Mouse (Mus musculus): Measurements from ENCODE around the gene Ano3. TPM values are rescaled to one million over a fixed set of nuclear protein-coding genes. Genes with fewer than 3 reads are reported as not detected.

Ano3 gene
- polyA plus RNA-seq, 1 experiment from 2014 or later: 0.21 TPM

GRCm38 (mm10) chr2:110863376-110863775 is 87.3 kb downstream of the Ano3 start:
- Histone ChIP-seq H3K36me3 (ENCODE audit: control insufficient read depth, insufficient read depth, low read length) (no peaks in the 10 kb centered on the region), H3K27ac (ENCODE audit: low read length) (no peak overlapping the region), H3K9ac (ENCODE audit: low read length) (no peak overlapping the region), H3K4me3 (replicated peaks; ENCODE audit: low read length) (no peak overlapping the region), H3K4me2 (ENCODE audit: low read depth, low read length) (no peak overlapping the region), H3K9me3 (replicated peaks; ENCODE audit: control insufficient read depth, low read length) (no peaks in the 10 kb centered on the region), H3K4me1 (ENCODE audit: control insufficient read depth, insufficient read depth, low read length) (no peaks in the 10 kb centered on the region), H3K27me3 (ENCODE audit: control insufficient read depth, insufficient read depth, low read length) (no peaks in the 10 kb centered on the region)
- ATAC-seq (ENCODE audit: insufficient read depth, low FRiP score): no peak
- WGBS: 90% methylated on average over 4 of the region's 4 CpGs

GRCm38 (mm10) chr2:110839559-110840243 is 111.0 kb downstream of the Ano3 start:
- no peaks in the 10 kb centered on the region for H3K36me3 ChIP-seq (ENCODE audit: control insufficient read depth, insufficient read depth, low read length)
- H3K27ac ChIP-seq (ENCODE audit: low read length): no peak overlapping the region
- H3K4me3 ChIP-seq (replicated peaks; ENCODE audit: low read length): no peak overlapping the region
- ATAC-seq (ENCODE audit: insufficient read depth, low FRiP score): no peak
- no peak overlapping the region for H3K9ac ChIP-seq (ENCODE audit: low read length)
- no peaks in the 10 kb centered on the region for H3K27me3 ChIP-seq (ENCODE audit: control insufficient read depth, insufficient read depth, low read length)
- H3K9me3 ChIP-seq (replicated peaks; ENCODE audit: control insufficient read depth, low read length): no peaks in the 10 kb centered on the region
- H3K4me2 ChIP-seq (ENCODE audit: low read depth, low read length): no peak overlapping the region
- 44% methylated on average over 7 of the region's 7 CpGs for WGBS
- no peaks in the 10 kb centered on the region for H3K4me1 ChIP-seq (ENCODE audit: control insufficient read depth, insufficient read depth, low read length)

GRCm38 (mm10) chr2:110816189-110816588 is 134.5 kb downstream of the Ano3 start:
- Histone ChIP-seq H3K36me3 (ENCODE audit: control insufficient read depth, insufficient read depth, low read length) (no peaks in the 10 kb centered on the region), H3K9me3 (replicated peaks; ENCODE audit: control insufficient read depth, low read length) (no peaks in the 10 kb centered on the region), H3K9ac (ENCODE audit: low read length) (no peak overlapping the region), H3K4me1 (ENCODE audit: control insufficient read depth, insufficient read depth, low read length) (no peaks in the 10 kb centered on the region), H3K4me3 (replicated peaks; ENCODE audit: low read length) (no peak overlapping the region), H3K27me3 (ENCODE audit: control insufficient read depth, insufficient read depth, low read length) (no peaks in the 10 kb centered on the region), H3K4me2 (ENCODE audit: low read depth, low read length) (no peak overlapping the region), H3K27ac (ENCODE audit: low read length) (no peak overlapping the region)
- no peak for ATAC-seq (ENCODE audit: insufficient read depth, low FRiP score)

GRCm38 (mm10) chr2:110814964-110815363 is 135.8 kb downstream of the Ano3 start:
- Histone ChIP-seq H3K9ac (ENCODE audit: low read length) (no peak overlapping the region), H3K27ac (ENCODE audit: low read length) (no peak overlapping the region), H3K4me1 (ENCODE audit: control insufficient read depth, insufficient read depth, low read length) (no peaks in the 10 kb centered on the region), H3K27me3 (ENCODE audit: control insufficient read depth, insufficient read depth, low read length) (no peaks in the 10 kb centered on the region), H3K9me3 (replicated peaks; ENCODE audit: control insufficient read depth, low read length) (no peaks in the 10 kb centered on the region), H3K4me2 (ENCODE audit: low read depth, low read length) (no peak overlapping the region), H3K4me3 (replicated peaks; ENCODE audit: low read length) (no peak overlapping the region), H3K36me3 (ENCODE audit: control insufficient read depth, insufficient read depth, low read length) (no peaks in the 10 kb centered on the region)
- ATAC-seq (ENCODE audit: insufficient read depth, low FRiP score): no peak
- 78% methylated on average over 1 of the region's 1 CpGs for WGBS

- H3K9ac ChIP-seq (ENCODE audit: low read length): no peak overlapping the region
- no peaks in the 10 kb centered on the region for H3K36me3 ChIP-seq (ENCODE audit: control insufficient read depth, insufficient read depth, low read length)
- ATAC-seq (ENCODE audit: insufficient read depth, low FRiP score): no peak
- no peak overlapping the region for H3K4me2 ChIP-seq (ENCODE audit: low read depth, low read length)
- H3K9me3 ChIP-seq (replicated peaks; ENCODE audit: control insufficient read depth, low read length): no peaks in the 10 kb centered on the region
- H3K4me1 ChIP-seq (ENCODE audit: control insufficient read depth, insufficient read depth, low read length): no peaks in the 10 kb centered on the region
- no peaks in the 10 kb centered on the region for H3K27me3 ChIP-seq (ENCODE audit: control insufficient read depth, insufficient read depth, low read length)
- 78% methylated on average over 5 of the region's 5 CpGs for WGBS
- no peak overlapping the region for H3K4me3 ChIP-seq (replicated peaks; ENCODE audit: low read length)
- H3K27ac ChIP-seq (ENCODE audit: low read length): no peak overlapping the region
These were observed 144.2 kb downstream of the Ano3 start for GRCm38 (mm10) chr2:110806302-110807093.

- Histone ChIP-seq H3K27ac (ENCODE audit: low read length) (no peak overlapping the region), H3K4me1 (ENCODE audit: control insufficient read depth, insufficient read depth, low read length) (no peaks in the 10 kb centered on the region), H3K9ac (ENCODE audit: low read length) (no peak overlapping the region), H3K27me3 (ENCODE audit: control insufficient read depth, insufficient read depth, low read length) (no peaks in the 10 kb centered on the region), H3K36me3 (ENCODE audit: control insufficient read depth, insufficient read depth, low read length) (no peaks in the 10 kb centered on the region), H3K4me2 (ENCODE audit: low read depth, low read length) (no peak overlapping the region), H3K9me3 (replicated peaks; ENCODE audit: control insufficient read depth, low read length) (no peaks in the 10 kb centered on the region), H3K4me3 (replicated peaks; ENCODE audit: low read length) (no peak overlapping the region)
- WGBS: 48% methylated on average over 1 of the region's 1 CpGs
- no peak for ATAC-seq (ENCODE audit: insufficient read depth, low FRiP score)
These were observed 154.8 kb downstream of the Ano3 start for GRCm38 (mm10) chr2:110795928-110796327.

- Histone ChIP-seq H3K27me3 (ENCODE audit: control insufficient read depth, insufficient read depth, low read length) (no peaks in the 10 kb centered on the region), H3K9me3 (replicated peaks; ENCODE audit: control insufficient read depth, low read length) (no peaks in the 10 kb centered on the region), H3K4me3 (replicated peaks; ENCODE audit: low read length) (no peak overlapping the region), H3K4me1 (ENCODE audit: control insufficient read depth, insufficient read depth, low read length) (no peaks in the 10 kb centered on the region), H3K4me2 (ENCODE audit: low read depth, low read length) (no peak overlapping the region), H3K27ac (ENCODE audit: low read length) (no peak overlapping the region), H3K36me3 (ENCODE audit: control insufficient read depth, insufficient read depth, low read length) (no peaks in the 10 kb centered on the region), H3K9ac (ENCODE audit: low read length) (no peak overlapping the region)
- no peak for ATAC-seq (ENCODE audit: insufficient read depth, low FRiP score)
- 64% methylated on average over 3 of the region's 3 CpGs for WGBS
These were observed 155.3 kb downstream of the Ano3 start for GRCm38 (mm10) chr2:110795433-110795832.

GRCm38 (mm10) chr2:110787396-110787795 is 163.3 kb downstream of the Ano3 start:
- no peaks in the 10 kb centered on the region for H3K4me1 ChIP-seq (ENCODE audit: control insufficient read depth, insufficient read depth, low read length)
- H3K9me3 ChIP-seq (replicated peaks; ENCODE audit: control insufficient read depth, low read length): no peaks in the 10 kb centered on the region
- WGBS: 83% methylated on average over 3 of the region's 3 CpGs
- H3K36me3 ChIP-seq (ENCODE audit: control insufficient read depth, insufficient read depth, low read length): no peaks in the 10 kb centered on the region
- no peak overlapping the region for H3K4me3 ChIP-seq (replicated peaks; ENCODE audit: low read length)
- no peak for ATAC-seq (ENCODE audit: insufficient read depth, low FRiP score)
- no peaks in the 10 kb centered on the region for H3K27me3 ChIP-seq (ENCODE audit: control insufficient read depth, insufficient read depth, low read length)
- H3K9ac ChIP-seq (ENCODE audit: low read length): no peak overlapping the region
- H3K4me2 ChIP-seq (ENCODE audit: low read depth, low read length): no peak overlapping the region
- no peak overlapping the region for H3K27ac ChIP-seq (ENCODE audit: low read length)

GRCm38 (mm10) chr2:110759434-110759833 is 191.3 kb downstream of the Ano3 start:
- no peaks in the 10 kb centered on the region for H3K9me3 ChIP-seq (replicated peaks; ENCODE audit: control insufficient read depth, low read length)
- no peak overlapping the region for H3K4me2 ChIP-seq (ENCODE audit: low read depth, low read length)
- H3K36me3 ChIP-seq (ENCODE audit: control insufficient read depth, insufficient read depth, low read length): no peaks in the 10 kb centered on the region
- no peaks in the 10 kb centered on the region for H3K27me3 ChIP-seq (ENCODE audit: control insufficient read depth, insufficient read depth, low read length)
- WGBS: 78% methylated on average over 2 of the region's 2 CpGs
- H3K4me1 ChIP-seq (ENCODE audit: control insufficient read depth, insufficient read depth, low read length): no peaks in the 10 kb centered on the region
- H3K9ac ChIP-seq (ENCODE audit: low read length): no peak overlapping the region
- no peak overlapping the region for H3K4me3 ChIP-seq (replicated peaks; ENCODE audit: low read length)
- no peak overlapping the region for H3K27ac ChIP-seq (ENCODE audit: low read length)
- no peak for ATAC-seq (ENCODE audit: insufficient read depth, low FRiP score)

All from stomach, embryonic 16.5 days (tissue).